Mouse (Mus musculus) right cerebral cortex, adult 18-20 months (tissue): ENCODE measurements around the gene Card9.
A peak's percentile ranks its signal among the peaks of the same experiment; 100 is the strongest.

Experiments used
- DNase-seq: peaks from one replicate; pipeline ENCODE4 v3.0.0; 2022; ENCODE audit warnings: mixed read lengths

Gene Card9

DNA sequence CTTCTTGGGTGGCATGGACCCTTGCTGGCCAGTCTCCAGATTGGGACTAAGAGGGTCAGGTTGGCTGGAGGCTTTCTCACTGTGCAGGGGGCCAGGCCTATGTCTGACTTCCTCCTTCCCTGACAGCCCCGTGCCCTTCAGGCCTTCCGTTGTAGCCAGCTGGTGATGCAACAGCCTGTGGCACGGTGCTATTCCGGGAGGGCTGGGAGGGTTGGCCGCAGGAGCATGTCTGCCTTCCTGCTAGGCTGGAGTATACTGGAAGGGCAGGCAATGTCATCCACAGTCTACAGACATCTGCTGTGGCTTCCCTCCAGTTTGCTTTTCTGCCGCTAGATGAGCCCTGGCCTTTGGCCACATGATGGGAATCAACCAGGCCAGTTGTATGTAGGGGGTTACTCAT is 735 bp downstream of the Card9 start:
- no peak for DNase-seq

GRCm38 (mm10) chr2:26358667-26359320 is 1.9 kb downstream of the Card9 start:
- no peak for DNase-seq

- DNase-seq: no peak
Measured at GRCm38 (mm10) chr2:26357484-26357883, 3.2 kb downstream of the Card9 start.

DNA sequence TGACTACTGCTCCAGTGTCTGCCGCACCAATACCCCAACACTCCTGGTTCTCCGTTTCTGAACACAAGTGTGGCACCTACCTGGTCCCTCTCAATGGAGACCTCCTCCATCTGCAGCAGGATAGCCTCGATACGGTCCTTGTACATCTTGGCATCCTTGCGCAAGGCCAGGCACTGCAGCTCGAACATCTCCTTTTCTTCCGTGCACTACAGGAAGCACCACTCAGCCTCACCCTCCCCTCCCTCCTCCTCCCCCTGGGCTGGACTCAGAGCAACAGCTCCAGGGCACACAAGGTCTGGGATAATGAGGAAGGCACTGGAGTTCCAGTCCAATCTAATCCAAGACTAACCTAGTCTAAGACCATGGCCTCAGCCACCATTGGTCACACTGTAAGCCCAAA is 4.0 kb downstream of the Card9 start:
- DNase-seq: no peak

GRCm38 (mm10) chr2:26356231-26356630 is 4.5 kb downstream of the Card9 start:
- no peak for DNase-seq

- DNase-seq: no peak
Measured at GRCm38 (mm10) chr2:26354401-26354800, 6.3 kb downstream of the Card9 start.

- DNase-seq: no peak
Measured at GRCm38 (mm10) chr2:26353066-26353980, 7.4 kb downstream of the Card9 start.

DNA sequence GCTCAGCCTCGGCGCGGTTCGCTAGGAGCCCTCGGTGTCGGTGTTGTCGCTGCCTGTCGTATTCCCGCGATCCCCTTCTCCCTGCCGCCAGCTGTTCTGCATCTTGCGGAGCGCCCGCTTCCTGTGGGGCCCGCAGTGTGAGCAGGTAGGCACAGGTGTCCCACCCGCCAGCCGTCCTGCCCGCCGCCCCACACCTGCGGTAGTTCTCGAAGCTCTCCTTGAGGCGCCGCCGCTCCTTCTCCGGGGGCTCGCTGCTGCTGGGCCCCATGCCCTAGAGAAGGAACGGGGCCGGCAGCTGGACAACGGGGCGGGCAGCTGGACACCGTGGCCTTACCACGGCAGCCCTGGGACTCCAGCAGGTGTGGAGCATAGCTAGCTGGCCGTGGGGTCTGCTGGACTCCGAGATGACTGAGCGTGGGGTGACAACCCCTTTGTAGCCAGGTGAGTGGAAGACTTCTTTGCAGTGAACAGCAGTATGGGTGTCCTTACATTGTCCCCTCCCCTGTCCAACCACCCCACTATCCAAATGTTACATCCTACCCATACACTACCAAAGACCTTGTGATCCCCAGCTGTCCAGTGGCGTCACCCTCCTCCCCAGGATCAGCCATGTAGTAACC is 8.3 kb downstream of the Card9 start:
- peak; percentile 41 for DNase-seq

GRCm38 (mm10) chr2:26351358-26352290 is 9.1 kb downstream of the Card9 start, which contains the start of gene Dnlz:
Dnlz (minus strand) TSS chr2:26352110.
- DNase-seq: peak; percentile 95

DNA sequence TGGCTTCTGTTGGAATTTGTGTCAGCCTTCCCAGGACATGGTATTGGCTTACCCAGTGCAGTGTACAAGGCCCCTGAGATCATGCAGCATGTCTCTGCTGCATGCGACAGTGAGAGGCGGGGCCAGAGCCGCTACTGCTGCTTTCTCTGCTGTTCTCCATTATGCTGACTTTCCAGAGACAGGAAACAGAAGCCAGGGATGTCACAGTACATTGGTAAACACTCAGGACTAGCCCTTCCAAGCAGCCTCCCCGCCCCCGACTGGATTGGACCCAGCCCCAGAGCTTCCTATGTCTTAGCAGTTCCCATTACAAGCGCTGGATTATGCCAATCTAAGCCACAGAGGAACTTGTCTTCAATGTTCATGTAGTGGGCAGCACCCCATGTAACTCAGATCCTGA is 12.5 kb downstream of the Card9 start:
- no peak for DNase-seq

DNA sequence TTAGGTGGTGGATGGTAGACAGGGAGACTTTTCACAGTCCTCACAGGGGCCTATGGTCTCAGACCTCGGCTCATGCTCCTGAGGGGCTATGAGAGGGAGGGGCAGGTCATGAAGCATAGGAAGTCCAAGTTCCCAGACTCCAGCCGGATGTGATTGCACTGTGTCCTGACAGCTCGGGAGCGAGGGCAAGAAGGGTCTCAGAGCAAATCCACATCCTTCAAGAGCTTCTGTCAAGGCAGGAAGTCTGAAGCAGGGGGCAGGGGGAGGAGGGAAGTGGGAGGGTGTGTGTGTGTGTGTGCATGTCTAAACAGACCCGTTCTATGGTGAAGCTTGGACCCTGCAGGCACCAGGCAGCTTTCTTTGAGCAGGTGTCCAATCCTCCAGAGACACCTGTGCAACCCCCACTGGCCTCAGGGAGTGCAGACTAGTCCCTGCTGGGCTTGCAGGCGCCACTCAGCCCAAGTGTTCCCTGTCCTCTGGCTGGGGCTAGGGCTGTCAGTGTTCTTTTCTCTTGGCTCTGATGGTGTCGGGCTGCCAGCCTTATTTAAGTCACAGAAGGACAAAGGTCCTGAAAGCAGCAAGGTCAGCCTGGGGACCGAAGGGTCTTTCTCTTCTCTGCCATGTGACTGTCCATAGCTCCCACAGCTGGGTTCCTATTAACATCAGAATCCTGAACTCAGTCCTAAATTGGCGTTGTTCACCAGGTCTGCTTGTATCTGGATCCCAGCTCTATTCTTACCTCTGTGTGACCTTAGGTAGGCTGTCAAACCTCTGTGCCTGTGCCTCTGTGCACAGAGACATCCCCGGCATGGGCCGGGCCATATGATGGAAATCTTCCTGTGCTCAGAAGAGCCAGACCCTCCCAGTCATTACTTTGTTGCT is 17.9 kb downstream of the Card9 start:
- no peak for DNase-seq

- DNase-seq: peak; percentile 88
Measured at GRCm38 (mm10) chr2:26342044-26342443, 18.7 kb downstream of the Card9 start.

DNA sequence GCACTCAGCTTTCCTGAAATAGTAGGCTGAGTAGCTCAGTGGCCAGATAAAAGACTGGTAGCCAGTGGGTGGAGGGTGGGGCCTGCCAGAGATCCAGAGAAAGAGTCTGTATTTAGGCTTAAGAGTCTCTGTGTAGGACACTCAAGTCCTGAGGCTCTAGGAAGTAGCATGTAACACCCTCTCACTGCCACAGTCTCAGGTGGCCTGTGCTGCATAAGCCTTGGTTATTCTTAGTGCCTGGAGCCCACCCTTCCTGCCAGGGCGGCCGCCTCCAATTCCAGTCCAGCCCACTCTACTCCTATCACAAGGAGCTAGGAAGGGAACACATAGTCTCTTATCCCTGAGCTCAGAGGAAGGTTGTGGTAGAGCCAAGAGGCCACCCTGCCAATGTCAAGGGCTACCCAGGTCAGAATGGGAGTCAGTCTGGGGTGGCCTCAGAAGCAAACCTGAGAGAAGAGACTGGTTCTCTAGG is 19.2 kb downstream of the Card9 start:
- peak; percentile 59 for DNase-seq

DNA sequence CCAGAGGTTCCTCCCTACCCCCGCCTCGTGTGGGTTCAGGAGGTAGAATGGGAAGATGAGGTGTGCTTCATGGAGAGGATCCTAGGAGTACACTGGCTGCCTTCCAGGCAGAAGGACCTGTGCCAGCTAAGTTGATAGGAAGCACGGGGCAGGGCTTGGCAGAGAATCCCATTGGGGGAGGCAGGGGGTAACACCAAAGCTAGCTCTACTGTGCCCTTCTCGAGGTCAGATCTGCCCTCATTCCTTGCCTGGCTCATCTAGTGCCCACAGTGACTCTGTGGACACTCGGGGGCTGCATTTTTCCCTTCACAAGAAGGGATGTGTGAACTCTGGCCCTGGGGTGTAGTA is 21.5 kb downstream of the Card9 start:
- DNase-seq: no peak

GRCm38 (mm10) chr2:26338302-26339203 is 22.2 kb downstream of the Card9 start:
- no peak for DNase-seq

GRCm38 (mm10) chr2:26330702-26331101 is 30.0 kb downstream of the Card9 start:
- DNase-seq: no peak

DNA sequence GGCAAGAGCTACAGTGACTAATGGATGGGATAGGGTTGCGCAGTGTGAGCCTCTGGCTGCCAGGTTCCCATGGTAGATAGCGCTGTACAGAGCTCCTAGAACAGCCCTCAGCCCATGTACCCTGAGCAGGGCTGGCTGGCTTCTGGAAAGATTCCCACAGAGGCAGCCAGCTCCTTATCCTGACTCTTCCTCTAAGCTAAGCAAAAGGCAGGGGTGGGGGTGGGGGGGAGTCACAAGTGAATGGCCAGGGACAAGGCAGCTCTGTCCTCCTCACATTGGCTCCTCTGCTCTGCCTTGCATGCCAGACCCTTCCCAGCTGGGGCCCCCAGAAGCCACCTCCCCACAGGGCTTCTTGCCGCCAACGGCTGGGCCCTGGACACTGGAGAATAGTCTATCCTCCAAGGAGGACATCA is 30.7 kb downstream of the Card9 start:
- no peak for DNase-seq

DNA sequence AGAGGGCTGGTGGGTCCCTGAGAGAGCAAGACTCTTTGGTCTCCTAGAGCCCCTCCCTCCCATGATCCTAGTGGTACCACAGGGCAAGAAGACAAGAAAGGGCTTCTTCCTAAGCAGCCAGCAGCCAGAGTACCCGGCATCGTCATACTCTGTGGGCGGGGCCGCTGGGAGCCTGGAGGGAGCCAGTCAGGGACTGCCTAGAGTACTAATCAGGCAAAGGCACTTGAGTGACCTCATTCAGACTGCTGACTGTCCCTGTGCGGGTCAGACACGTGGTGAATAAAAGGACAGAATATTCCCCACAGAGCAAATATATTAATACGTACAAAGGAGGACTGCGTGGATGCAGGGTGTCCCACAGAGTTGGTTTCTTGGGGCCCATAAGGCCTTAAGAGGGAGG is 31.3 kb downstream of the Card9 start:
- DNase-seq: peak; percentile 67

DNA sequence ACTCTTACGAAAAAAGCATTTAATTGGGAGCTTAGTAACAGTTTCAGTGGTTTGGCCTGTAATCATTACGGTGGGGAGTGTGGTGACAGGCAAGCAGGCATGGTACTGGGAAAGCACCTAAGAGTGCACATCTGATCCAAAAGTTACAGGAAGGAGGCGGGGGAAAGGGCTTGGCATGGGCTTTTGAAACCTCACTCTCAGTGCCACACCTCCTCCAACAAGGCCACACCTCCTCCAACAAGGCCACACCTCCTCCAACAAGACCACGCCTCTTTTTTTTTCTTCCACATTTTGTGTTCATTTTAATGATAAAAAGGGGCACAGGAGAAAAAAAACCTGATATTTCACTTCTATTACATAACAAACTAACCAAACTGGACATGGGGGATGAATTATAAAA is 32.9 kb downstream of the Card9 start:
- no peak for DNase-seq
